Mouse (Mus musculus) olfactory bulb, adult 2 months (tissue): ENCODE data around the gene Tmtc4.

Experiments used
- CTCF ChIP-seq: fragments of 200-500 bp; IDR thresholded peaks from 2 replicates; pipeline ENCODE4 v1.5.1; 2012; ENCODE audit warnings: low read depth, mild to moderate bottlenecking, low read length, moderate library complexity; ENCODE audit not compliant: insufficient read depth
- POLR2A ChIP-seq: fragments of 200-500 bp; IDR thresholded peaks from 2 replicates; pipeline ENCODE4 v1.6.1; 2012; ENCODE audit warnings: mild to moderate bottlenecking, low read depth, low read length, moderate library complexity; ENCODE audit not compliant: insufficient read depth

DNA sequence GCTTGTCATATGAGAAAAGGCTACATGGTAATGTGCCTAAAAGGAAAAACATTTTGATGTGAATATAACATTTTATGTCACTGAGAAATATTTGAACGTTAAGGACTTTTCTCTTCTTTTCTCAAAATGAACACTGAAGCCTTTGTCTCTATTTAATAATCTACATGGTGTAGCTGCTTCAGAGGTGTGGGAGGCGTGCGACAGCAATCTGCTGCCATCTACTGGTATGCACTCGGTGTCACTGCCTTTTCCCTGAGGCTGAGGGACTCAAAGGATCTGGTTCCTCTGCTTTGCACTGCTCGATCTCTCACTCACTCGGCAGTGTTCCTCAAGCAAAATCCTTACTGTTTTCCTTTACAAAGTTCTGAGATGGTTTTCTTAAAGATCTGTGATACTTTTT lies 107.7 kb downstream of the Tmtc4 start:
- no peak for TF ChIP-seq POLR2A
- TF ChIP-seq CTCF, result peak; percentile 78
